Mouse (Mus musculus) testis, adult 10 weeks (tissue): Measurements from ENCODE around the gene Cyp8b1. TPM values are rescaled to one million over a fixed set of nuclear protein-coding genes. Genes with fewer than 3 reads are reported as not detected.

Experiments used
- polyA plus RNA-seq: library from polyadenylated mRNA; stranded (reverse); fragments of 350-450 nt; fragmentation: Illumina TruSeq; extraction: RNeasy Lipid Tissue Mini Kit (QIAGEN cat#74804); gene quantifications from one replicate; pipeline ENCODE4 v1.2.3, GENCODE M21; 2014; ENCODE audit warnings: low read depth, low replicate concordance

Gene Cyp8b1
- not detected for polyA plus RNA-seq

GRCm38 (mm10) chr9:121916102-121916501, at the start of gene Cyp8b1:
Gene Cyp8b1 (minus strand): TSS chr9:121916305.

GRCm38 (mm10) chr9:121950418-121951113, 34.5 kb upstream of the Cyp8b1 start, which contains the start of gene Fam198a:
Gene Fam198a (plus strand): TSS chr9:121950988.

GRCm38 (mm10) chr9:121898245-121898644, 17.9 kb downstream of the Cyp8b1 start, which contains the start of gene Ackr2:
Gene Ackr2 (plus strand): TSS chr9:121898355.

Other genes with a start within 250 kb of the Cyp8b1 start
- 4.6 TPM for gene Sec22c, start 210.8 kb downstream of the Cyp8b1 start, polyA plus RNA-seq
- 9.2 TPM for gene Ss18l2, start 206.0 kb downstream of the Cyp8b1 start, polyA plus RNA-seq
- 222 TPM for gene Nktr, start 197.1 kb downstream of the Cyp8b1 start, polyA plus RNA-seq
- gene Zfp651, start 157.0 kb downstream of the Cyp8b1 start, polyA plus RNA-seq = 0.22 TPM
- gene Klhl40, start 138.7 kb downstream of the Cyp8b1 start, polyA plus RNA-seq = not detected
- gene Hhatl, start 123.8 kb downstream of the Cyp8b1 start, polyA plus RNA-seq = not detected
- 21.3 TPM for gene Ccdc13, start 76.8 kb downstream of the Cyp8b1 start, polyA plus RNA-seq
- 130 TPM for gene Higd1a, start 57.9 kb downstream of the Cyp8b1 start, polyA plus RNA-seq
- 0.45 TPM for gene Ackr2, start 17.9 kb downstream of the Cyp8b1 start, polyA plus RNA-seq
- gene Fam198a, start 34.7 kb upstream of the Cyp8b1 start, polyA plus RNA-seq = 0.29 TPM
- gene Pomgnt2, start 80.8 kb upstream of the Cyp8b1 start, polyA plus RNA-seq = 0.14 TPM
- gene Snrk, start 201.0 kb upstream of the Cyp8b1 start, polyA plus RNA-seq = 25.6 TPM